In genomic region chr8:126666327-126667085, GRCm38 (mm10) we compare ENCODE assay signal across 8 mouse cellular contexts.
DNase-seq lines count a peak whose midpoint lies in the region; ATAC-seq lines count a peak whose summit lies in the region.

No protein-coding gene starts in this region.

- H3K4me2 ChIP-seq in hindbrain, embryonic 12.5 days (replicated peaks): peak overlapping the region; percentile 31

- DNase-seq in Muller cell, postnatal 12 days (ENCODE audit: inconsistent ontology term): peak; percentile 99
- DNase-seq in cerebellum, postnatal 10 days: peak; percentile 100
- DNase-seq in frontal cortex, postnatal 10 days (ENCODE audit: low spot score in 2 of 2): peak; percentile 99 to 100
- DNase-seq in layer of hippocampus, postnatal 14 days (ENCODE audit: low spot score in 2 of 2): peak; percentile 100
- peak; percentile 100 for DNase-seq in lung, postnatal 14 days
- peak; percentile 78 for DNase-seq in retina, adult 2 months (ENCODE audit: low read depth, low spot score)
- peak; percentile 93 to 94 for DNase-seq in thymus, postnatal 36 days

- no peaks in the 10 kb centered on the region for H3K27me3 ChIP-seq in hindbrain, embryonic 12.5 days

- H3K9ac ChIP-seq in hindbrain, embryonic 12.5 days: peak overlapping the region; percentile 47; the same call in 1 of the 2 replicates

- no peaks in the 10 kb centered on the region for H3K36me3 ChIP-seq in hindbrain, embryonic 12.5 days

- ATAC-seq in hindbrain, embryonic 12.5 days (ENCODE audit: low FRiP score): peak; percentile 91

- H3K4me3 ChIP-seq in hindbrain, embryonic 12.5 days: no peak overlapping the region

- peaks cover 78% of the 10 kb centered on the region for H3K4me1 ChIP-seq in hindbrain, embryonic 12.5 days

- peak overlapping the region; percentile 92 for H3K27ac ChIP-seq in hindbrain, embryonic 12.5 days

- H3K9me3 ChIP-seq in hindbrain, embryonic 12.5 days (replicated peaks): no peaks in the 10 kb centered on the region

- 1% methylated on average over 15 of the region's 15 CpGs for WGBS in hindbrain, embryonic 12.5 days
